Mouse (Mus musculus): ENCODE results near the gene Vti1a. TPM values are rescaled to one million over a fixed set of nuclear protein-coding genes. Genes with fewer than 3 reads are reported as not detected.

The Vti1a gene
- total and polyA plus RNA-seq, 2 experiments from 2014 or later = 6.6 to 12.5 TPM

DNA sequence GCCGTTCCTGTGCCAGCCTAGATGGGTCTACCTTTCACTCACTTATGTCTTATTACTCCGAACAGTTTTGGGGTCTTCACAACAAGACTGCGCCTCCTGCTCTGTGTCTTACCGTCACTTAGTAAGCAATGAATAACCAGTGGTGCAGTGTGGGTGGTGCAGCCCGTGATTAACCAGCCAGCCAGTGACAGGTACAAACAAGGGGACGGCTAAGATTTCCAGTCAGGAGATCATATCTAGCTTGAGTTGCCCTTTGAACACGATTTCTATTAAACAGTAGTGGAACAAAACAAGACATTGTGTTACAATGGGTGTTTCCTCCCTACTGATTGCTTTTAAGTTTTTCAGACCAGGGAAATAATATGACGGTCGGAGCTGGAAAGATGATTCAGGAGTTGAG lies 27.2 kb downstream of the Vti1a start:
- TF ChIP-seq CTCF (IDR thresholded peaks at IDR 0.05; ENCODE audit: low read depth) (no peak), EP300 (IDR thresholded peaks at IDR 0.05; ENCODE audit: low read depth) (no peak)
- no peak overlapping the region for H3K4me3 ChIP-seq (ENCODE audit: low read depth, low read length)
- H3K9me3 ChIP-seq (replicated peaks; ENCODE audit: control insufficient read depth, low read length) = no peaks in the 10 kb centered on the region

GRCm38 (mm10) chr19:55348187-55348586 lies 32.1 kb downstream of the Vti1a start:
- H3K4me1 ChIP-seq (ENCODE audit: control insufficient read depth, insufficient read depth) = 0 out of 2 replicates have a peak, but pooled peaks cover 9% of the 10 kb centered on the region
- ATAC-seq (ENCODE audit: insufficient read depth, low read depth) (no peak), DNase-seq (ENCODE audit: low spot score) (no peak)
- no peaks in the 10 kb centered on the region for H3K36me3 ChIP-seq (replicated peaks; ENCODE audit: control insufficient read depth, insufficient read depth, low read length)
- TF ChIP-seq CTCF (IDR thresholded peaks at IDR 0.05; ENCODE audit: low read depth) (no peak), EP300 (IDR thresholded peaks at IDR 0.05; ENCODE audit: low read depth) (no peak)
- WGBS = 84% methylated on average over 3 of the region's 3 CpGs
- no peak overlapping the region for H3K9ac ChIP-seq (replicated peaks; ENCODE audit: low read depth, low read length)
- H3K27ac ChIP-seq (ENCODE audit: low read depth) = no peak overlapping the region
- no peak overlapping the region for H3K4me3 ChIP-seq (ENCODE audit: low read depth, low read length)
- H3K9me3 ChIP-seq (replicated peaks; ENCODE audit: control insufficient read depth, low read length) = no peaks in the 10 kb centered on the region
- H3K4me2 ChIP-seq (ENCODE audit: low read depth, low read length) = no peak overlapping the region
- H3K27me3 ChIP-seq (ENCODE audit: control insufficient read depth, insufficient read depth, low read length) = no peaks in the 10 kb centered on the region

More for the DNA sequence above, 27.2 kb downstream of the Vti1a start:
- Histone ChIP-seq H3K4me2 (ENCODE audit: low read depth, low read length) (no peak overlapping the region), H3K4me1 (ENCODE audit: control insufficient read depth, insufficient read depth) (no peaks in the 10 kb centered on the region), H3K9ac (replicated peaks; ENCODE audit: low read depth, low read length) (no peak overlapping the region), H3K27ac (ENCODE audit: low read depth) (no peak overlapping the region), H3K27me3 (ENCODE audit: control insufficient read depth, insufficient read depth, low read length) (no peaks in the 10 kb centered on the region), H3K36me3 (replicated peaks; ENCODE audit: control insufficient read depth, insufficient read depth, low read length) (no peaks in the 10 kb centered on the region)
- DNase-seq (ENCODE audit: low spot score) = no peak
- WGBS = 83% methylated on average over 9 of the region's 9 CpGs
- ATAC-seq (ENCODE audit: insufficient read depth, low read depth) = no peak

DNA sequence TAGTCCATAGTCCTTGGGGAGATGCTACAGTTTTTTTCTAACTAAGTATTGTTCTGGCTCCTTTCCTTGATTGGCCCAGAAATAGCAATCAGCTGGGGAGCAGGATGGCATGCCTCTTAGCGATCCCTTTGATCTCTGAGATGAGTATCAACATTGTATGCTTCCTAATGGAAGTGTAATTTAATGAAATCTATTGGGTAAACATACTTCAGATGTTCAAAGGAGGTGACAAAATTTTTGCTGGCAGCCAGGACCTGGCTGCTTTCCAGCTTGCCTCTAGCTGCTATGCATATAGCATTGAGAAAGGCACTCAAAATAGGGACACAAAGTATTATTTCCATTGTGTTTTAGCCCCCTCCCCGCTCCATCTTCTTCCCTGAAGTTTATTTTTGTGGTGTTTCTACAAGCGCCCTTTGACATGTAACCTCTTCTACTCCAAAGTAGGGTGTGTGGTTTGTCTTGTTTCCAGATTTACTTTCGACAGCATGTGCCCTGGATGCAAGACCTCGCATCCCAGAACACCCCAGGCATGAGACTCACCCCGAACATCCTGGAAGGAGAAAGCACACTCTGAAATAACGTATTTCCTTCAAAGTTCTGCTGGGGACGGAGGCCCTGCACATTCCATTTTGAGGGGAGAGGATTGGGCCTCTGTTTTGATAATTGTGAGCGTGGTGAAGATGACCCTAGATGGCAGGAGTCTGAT lies 34.7 kb downstream of the Vti1a start:
- Histone ChIP-seq H3K27me3 (ENCODE audit: control insufficient read depth, insufficient read depth, low read length) (no peaks in the 10 kb centered on the region), H3K36me3 (replicated peaks; ENCODE audit: control insufficient read depth, insufficient read depth, low read length) (no peaks in the 10 kb centered on the region), H3K9me3 (replicated peaks; ENCODE audit: control insufficient read depth, low read length) (no peaks in the 10 kb centered on the region), H3K4me2 (ENCODE audit: low read depth, low read length) (no peak overlapping the region), H3K4me3 (ENCODE audit: low read depth, low read length) (no peak overlapping the region), H3K4me1 (ENCODE audit: control insufficient read depth, insufficient read depth) (0 out of 2 replicates have a peak, but pooled peaks cover 9% of the 10 kb centered on the region), H3K27ac (ENCODE audit: low read depth) (no peak overlapping the region), H3K9ac (replicated peaks; ENCODE audit: low read depth, low read length) (no peak overlapping the region)
- TF ChIP-seq CTCF (IDR thresholded peaks at IDR 0.05; ENCODE audit: low read depth) = no peak
- TF ChIP-seq EP300 (IDR thresholded peaks at IDR 0.05; ENCODE audit: low read depth) = no peak
- WGBS = 47% methylated on average over 9 of the region's 9 CpGs
- no peak for ATAC-seq (ENCODE audit: insufficient read depth, low read depth)
- no peak for DNase-seq (ENCODE audit: low spot score)

DNA sequence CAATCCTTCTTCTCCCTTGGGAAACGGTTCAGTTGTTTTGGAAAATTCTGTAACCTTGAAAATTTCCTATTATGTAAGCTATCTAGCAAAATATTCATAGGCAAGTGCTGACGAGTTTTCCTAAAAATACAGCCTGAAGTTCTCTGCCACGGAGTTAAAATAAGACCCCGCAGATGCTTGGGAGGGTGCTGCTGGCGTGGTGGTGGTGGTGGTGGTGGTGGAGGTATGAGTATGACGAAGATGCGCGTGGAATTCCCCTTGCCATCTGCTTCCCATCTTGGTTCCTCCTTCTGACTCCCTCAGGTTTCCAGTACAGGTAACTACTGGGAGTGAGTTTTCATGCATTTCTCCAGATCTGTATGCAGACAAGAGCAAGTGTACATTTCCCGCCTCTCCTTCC lies 46.5 kb downstream of the Vti1a start:
- DNase-seq (ENCODE audit: low spot score) (no peak), ATAC-seq (ENCODE audit: insufficient read depth, low read depth) (no peak)
- H3K9ac ChIP-seq (replicated peaks; ENCODE audit: low read depth, low read length) = no peak overlapping the region
- TF ChIP-seq CTCF (IDR thresholded peaks at IDR 0.05; ENCODE audit: low read depth) (no peak), EP300 (IDR thresholded peaks at IDR 0.05; ENCODE audit: low read depth) (no peak)
- no peaks in the 10 kb centered on the region for H3K27me3 ChIP-seq (ENCODE audit: control insufficient read depth, insufficient read depth, low read length)
- WGBS = 90% methylated on average over 9 of the region's 9 CpGs
- no peak overlapping the region for H3K27ac ChIP-seq (ENCODE audit: low read depth)
- no peaks in the 10 kb centered on the region for H3K36me3 ChIP-seq (replicated peaks; ENCODE audit: control insufficient read depth, insufficient read depth, low read length)
- no peak overlapping the region for H3K4me2 ChIP-seq (ENCODE audit: low read depth, low read length)
- H3K4me1 ChIP-seq (ENCODE audit: control insufficient read depth, insufficient read depth) = no peaks in the 10 kb centered on the region
- no peak overlapping the region for H3K4me3 ChIP-seq (ENCODE audit: low read depth, low read length)
- H3K9me3 ChIP-seq (replicated peaks; ENCODE audit: control insufficient read depth, low read length) = no peaks in the 10 kb centered on the region

DNA sequence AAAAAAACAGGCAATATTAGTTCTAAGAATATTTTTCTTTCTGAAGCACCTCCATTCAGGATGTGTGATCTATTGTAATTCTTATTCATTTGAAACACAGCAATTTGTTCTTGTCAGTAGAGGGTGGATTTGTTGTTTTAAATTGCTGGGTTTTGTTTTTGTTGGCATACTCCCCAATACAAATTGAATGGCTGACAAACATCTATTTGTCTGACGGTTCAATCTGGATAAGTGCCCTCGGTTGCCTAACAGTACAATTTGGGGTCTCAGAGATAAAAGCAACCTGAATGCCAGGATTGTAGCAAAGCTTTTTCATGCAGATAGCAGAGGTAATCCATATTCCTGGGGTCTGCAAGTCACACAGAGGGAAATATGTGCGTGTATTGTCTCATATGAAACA lies 53.6 kb downstream of the Vti1a start:
- ATAC-seq (ENCODE audit: insufficient read depth, low read depth) (no peak), DNase-seq (ENCODE audit: low spot score) (no peak)
- TF ChIP-seq CTCF (IDR thresholded peaks at IDR 0.05; ENCODE audit: low read depth) (no peak), EP300 (IDR thresholded peaks at IDR 0.05; ENCODE audit: low read depth) (no peak)
- WGBS = 53% methylated on average over 3 of the region's 3 CpGs
- H3K4me3 ChIP-seq (ENCODE audit: low read depth, low read length) = no peak overlapping the region
- no peaks in the 10 kb centered on the region for H3K4me1 ChIP-seq (ENCODE audit: control insufficient read depth, insufficient read depth)
- H3K4me2 ChIP-seq (ENCODE audit: low read depth, low read length) = no peak overlapping the region
- no peak overlapping the region for H3K27ac ChIP-seq (ENCODE audit: low read depth)
- no peak overlapping the region for H3K9ac ChIP-seq (replicated peaks; ENCODE audit: low read depth, low read length)
- no peaks in the 10 kb centered on the region for H3K9me3 ChIP-seq (replicated peaks; ENCODE audit: control insufficient read depth, low read length)
- H3K27me3 ChIP-seq (ENCODE audit: control insufficient read depth, insufficient read depth, low read length) = no peaks in the 10 kb centered on the region
- H3K36me3 ChIP-seq (replicated peaks; ENCODE audit: control insufficient read depth, insufficient read depth, low read length) = no peaks in the 10 kb centered on the region

GRCm38 (mm10) chr19:55376331-55376730 lies 60.2 kb downstream of the Vti1a start:
- DNase-seq (ENCODE audit: low spot score) (no peak), ATAC-seq (ENCODE audit: insufficient read depth, low read depth) (no peak)
- Histone ChIP-seq H3K4me1 (ENCODE audit: control insufficient read depth, insufficient read depth) (no peaks in the 10 kb centered on the region), H3K27me3 (ENCODE audit: control insufficient read depth, insufficient read depth, low read length) (no peaks in the 10 kb centered on the region), H3K36me3 (replicated peaks; ENCODE audit: control insufficient read depth, insufficient read depth, low read length) (no peaks in the 10 kb centered on the region), H3K27ac (ENCODE audit: low read depth) (no peak overlapping the region), H3K9ac (replicated peaks; ENCODE audit: low read depth, low read length) (no peak overlapping the region), H3K4me2 (ENCODE audit: low read depth, low read length) (no peak overlapping the region), H3K9me3 (replicated peaks; ENCODE audit: control insufficient read depth, low read length) (no peaks in the 10 kb centered on the region), H3K4me3 (ENCODE audit: low read depth, low read length) (no peak overlapping the region)
- TF ChIP-seq CTCF (IDR thresholded peaks at IDR 0.05; ENCODE audit: low read depth) = no peak
- TF ChIP-seq EP300 (IDR thresholded peaks at IDR 0.05; ENCODE audit: low read depth) = no peak
- 80% methylated on average over 6 of the region's 6 CpGs for WGBS
